Mouse (Mus musculus) left cerebral cortex, postnatal 25 days (tissue): ENCODE data around the gene Rtkn2. TPM values are rescaled to one million over a fixed set of nuclear protein-coding genes. Genes with fewer than 3 reads are reported as not detected.
A peak's percentile ranks its signal among the peaks of the same experiment; 100 is the strongest.

Experiments used
- DNase-seq, 2 experiments: peaks; one replicate each; pipeline ENCODE4 v3.0.0; 2022; ENCODE audit warnings: low spot score in 2 of 2, mixed read lengths in 1 of 2
- intact Hi-C: fragments of 180-260 bp; cut with DNase I; formaldehyde crosslinking; loops from one replicate; pipeline ENCODE4 v1.15.1; 2025
- total RNA-seq, 2 experiments: library from RNA; stranded (reverse); gene quantifications; 2 replicates each; pipeline ENCODE4 v1.2.3; 2021

The Rtkn2 gene
- 1 to 10 TPM; 3.8 to 5.6 TPM for total RNA-seq

DNA sequence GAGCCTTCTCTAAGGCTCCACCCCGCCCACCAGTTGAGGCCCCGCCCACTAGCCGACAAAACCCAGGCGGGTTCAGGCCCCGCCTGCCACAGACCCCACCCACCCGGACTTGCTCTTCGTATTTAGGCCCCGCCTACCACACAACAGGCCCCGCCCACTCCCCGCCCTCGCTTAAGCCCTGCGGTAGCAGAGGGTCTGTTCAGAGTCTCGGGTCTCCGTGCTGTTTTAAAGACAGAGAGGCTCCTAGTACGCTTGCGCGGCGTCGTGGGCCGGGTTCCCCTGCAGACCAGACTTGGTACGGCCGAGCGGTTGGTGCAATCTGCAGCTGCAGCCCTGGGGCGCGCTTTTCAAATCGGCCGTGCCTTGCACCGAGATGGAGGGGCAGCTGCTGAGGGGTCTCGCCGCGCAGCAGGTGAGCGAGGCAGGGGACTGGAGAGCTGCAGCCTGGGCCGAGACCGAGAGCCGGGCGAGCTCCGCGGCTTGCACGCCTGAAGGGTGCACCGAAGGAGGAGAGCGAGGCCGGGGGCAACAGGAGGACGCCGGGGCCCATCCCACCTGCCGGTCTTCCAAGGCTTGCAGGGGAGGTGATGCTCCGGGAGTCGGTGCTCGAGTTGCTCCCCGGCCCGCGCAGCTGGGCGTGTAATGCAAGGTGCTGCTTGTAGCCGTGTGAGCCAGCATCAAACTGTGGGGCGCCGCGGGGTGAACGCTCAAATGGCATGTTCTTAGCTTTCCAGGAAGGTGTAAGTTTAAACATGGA, at the start of gene Rtkn2:
Gene Rtkn2 (plus strand): TSS at position 170 of the 757 bp plus-strand sequence.
- intact Hi-C loops: loop anchor here (5.0 to 10.0 kb wide), 2 partner anchors 47 to 65 kb away; partner anchors contain the start of gene Zfp365
- peak; percentile 83 to 87 for DNase-seq

DNA sequence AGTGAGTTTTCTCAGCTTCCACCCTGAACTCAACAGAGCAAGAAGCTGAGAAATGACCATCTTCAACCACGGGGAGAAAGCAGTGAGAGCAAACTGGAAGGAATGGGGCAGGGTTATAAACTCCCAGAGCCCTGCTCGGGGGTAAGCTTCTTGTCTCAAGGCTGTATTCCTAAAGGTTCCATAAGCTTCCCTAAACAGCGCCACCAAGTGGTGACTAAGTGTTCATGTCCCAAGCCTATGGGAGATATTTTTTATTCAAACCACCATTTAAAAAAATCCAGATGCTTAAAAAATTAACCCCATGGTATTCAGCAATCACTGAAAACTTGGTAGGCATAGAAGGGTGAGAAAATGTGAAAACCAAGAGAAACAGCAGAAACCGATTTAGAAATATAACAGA, 48.0 kb upstream of the Rtkn2 start:
- intact Hi-C loops: loop anchor here (5.0 kb wide), 2 partner anchors 46 to 64 kb away; partner anchors contain the start of gene Rtkn2
- no peak for DNase-seq

DNA sequence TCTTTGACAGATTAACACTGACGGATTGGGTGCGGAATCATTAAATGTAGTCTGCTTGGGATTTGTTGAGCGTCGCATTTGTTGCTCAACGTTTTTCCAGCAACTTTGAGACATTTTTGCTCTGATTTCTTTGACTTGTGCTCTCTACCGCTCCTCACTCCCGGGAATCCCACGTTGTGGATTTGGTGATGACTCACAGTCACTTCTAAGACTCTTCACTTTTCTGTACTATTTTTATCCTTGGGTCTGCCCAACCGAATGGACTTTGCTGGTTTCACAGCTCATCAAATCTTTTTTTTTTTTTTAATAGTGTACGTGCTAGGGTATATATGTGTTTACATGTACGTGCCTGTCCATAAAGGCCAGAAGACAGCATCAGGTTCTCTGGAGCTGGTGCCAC, 46.6 kb upstream of the Rtkn2 start:
- intact Hi-C loops: loop anchor here (5.0 kb wide), 2 partner anchors 45 to 65 kb away; partner anchors contain the start of gene Rtkn2
- peak in 1 of 2 experiments; percentile 51 for DNase-seq

DNA sequence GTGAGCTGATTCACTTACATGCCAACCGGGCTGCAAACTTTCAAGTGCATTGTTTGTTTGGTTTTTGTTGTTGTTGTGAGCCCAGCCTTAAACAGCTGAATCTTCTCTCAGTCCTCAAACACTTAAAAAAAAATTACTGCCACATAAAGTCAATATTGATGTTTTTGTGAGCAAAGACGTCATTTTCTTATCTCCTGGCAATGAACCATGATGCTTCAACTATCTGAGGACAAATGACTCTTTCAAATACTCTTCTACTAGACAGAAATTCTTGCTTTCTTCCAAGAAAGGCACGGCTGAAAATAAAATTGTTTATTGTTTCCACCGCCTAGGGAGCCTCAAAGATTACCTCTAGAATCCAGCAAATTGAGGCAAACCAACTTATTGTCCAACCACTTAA, 42.4 kb upstream of the Rtkn2 start:
- intact Hi-C loops: no loop called here

DNA sequence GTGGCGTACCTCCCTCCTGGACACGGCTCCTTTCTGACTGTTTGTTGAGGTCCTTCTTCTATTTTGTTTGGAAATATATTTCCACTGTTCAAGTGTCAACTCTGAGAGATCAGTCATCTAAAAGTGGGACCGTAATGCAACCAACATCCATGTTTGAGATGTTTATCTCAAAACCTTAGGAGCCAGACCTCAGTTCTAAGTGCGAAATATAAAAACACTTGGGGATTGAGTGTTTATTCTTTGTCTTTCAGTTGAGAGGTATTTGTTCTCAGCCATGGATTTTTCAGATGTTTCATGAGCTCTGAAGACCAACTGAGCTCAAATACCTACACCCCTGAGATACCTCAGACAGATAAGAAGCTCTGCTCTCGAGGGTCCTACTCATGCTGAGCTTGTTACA, 41.6 kb upstream of the Rtkn2 start:
- no peak for DNase-seq
- intact Hi-C loops: no loop called here

More for the DNA sequence above, 42.4 kb upstream of the Rtkn2 start:
- DNase-seq: no peak

DNA sequence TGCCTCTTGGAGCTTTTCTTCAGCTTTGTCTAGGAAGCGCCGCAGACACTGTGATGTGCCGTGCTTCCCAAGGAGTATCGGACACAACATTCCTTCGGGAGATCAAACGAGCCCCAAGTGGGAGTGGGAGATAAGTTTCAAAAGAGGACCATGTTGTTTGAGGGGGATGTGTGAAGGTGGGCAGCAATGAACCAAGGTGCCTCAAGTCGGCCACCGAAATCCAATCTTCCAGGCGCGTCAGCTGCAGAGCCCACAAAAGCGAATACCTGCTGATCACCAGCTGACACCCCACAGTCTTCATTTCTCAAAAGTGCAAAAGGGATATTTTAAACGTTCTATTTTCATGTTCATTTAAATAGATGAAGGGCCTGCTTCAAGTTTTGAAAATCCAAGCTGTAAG, 39.8 kb upstream of the Rtkn2 start:
- intact Hi-C loops: no loop called here
- peak in 1 of 2 experiments; percentile 54 for DNase-seq

DNA sequence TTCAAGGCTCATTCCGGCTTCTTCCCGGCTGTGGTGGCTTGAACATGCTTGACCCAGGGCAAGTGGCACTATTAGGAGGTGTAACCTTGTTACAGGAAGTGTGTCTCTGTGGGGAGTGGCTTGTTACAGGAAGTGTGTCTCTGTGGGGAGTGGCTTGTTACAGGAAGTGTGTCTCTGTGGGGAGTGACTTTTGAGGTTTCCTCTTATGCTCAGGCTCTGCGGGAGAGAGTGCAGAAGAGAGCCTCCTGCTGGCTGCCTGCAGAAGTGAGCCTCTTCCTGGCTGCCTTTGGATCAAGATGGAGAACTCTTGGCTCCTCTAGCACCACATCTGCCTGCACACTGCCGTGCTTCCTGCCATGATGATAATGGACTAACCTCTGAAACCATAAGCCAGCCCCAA, 35.9 kb upstream of the Rtkn2 start:
- intact Hi-C loops: no loop called here
- DNase-seq: no peak

DNA sequence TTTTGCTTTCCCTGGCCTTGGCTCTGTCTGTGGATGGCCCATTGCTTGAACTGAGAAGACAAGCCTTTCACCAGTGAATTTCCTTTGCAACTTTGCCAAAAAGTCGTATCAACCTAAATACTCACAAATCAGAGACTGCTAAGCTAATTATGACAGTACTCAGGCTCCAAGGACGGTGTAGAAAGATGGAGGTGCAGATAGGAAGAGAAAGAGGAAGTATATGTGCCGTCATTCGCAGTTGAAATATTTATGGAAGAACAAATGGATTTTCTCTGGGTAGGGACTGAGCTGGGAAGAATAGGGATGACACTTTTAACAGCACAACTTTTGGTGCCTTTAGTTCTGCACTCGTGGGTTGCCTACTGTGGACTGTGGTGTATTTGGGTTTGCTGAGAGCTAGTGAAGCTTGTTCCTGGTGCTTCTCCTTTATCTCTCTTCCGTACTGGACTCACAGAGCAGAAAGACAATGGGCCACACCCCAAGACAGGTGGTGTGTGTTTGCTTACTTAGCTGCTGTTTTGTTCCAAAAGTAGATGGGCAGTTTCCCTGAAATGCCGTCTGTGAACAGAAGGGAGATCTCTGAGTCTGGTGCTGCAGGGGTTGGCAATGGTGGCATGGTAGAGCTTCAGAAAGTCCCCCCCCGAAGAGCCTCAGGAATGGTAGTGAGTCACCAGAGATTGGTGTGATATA, 29.2 kb upstream of the Rtkn2 start:
- intact Hi-C loops: no loop called here
- DNase-seq: no peak

DNA sequence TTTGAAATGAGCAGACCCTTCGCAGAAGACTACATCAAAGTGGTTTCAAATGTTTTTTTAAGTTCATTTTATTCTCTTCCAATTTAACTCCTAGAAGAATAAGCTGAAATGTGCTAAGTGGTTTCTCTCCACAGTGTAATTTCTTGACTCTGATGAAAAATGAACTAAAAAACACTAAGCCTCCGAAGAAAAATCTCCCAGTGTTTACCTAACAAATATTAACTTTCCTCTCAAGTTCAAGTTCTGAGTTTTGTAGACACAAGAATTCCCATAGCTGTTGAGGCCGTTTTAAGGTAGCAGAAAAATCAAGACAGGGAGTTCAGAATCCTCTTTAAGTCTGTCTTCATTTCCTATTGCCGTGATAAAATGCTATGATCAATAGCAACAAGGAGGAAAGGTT, 27.7 kb upstream of the Rtkn2 start:
- intact Hi-C loops: no loop called here
- no peak for DNase-seq

DNA sequence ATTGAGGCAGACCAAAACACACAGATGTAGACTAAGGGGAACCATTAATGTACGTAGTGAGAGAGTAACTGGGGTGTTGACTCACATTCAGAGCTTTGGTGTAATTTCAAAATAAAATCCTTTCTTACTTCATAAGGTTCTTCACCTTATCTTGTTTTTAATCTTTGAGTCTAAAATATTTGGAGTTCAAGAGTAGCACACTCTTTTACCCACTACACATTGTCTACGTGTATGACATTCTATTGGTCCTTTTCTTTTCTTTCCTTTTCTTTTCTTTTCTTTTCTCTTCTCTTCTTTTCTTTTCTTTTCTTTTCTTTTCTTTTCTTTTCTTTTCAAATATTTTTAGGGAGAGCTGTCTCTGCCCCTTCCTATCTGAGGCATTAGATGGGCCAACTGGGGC, 23.4 kb upstream of the Rtkn2 start:
- no peak for DNase-seq
- intact Hi-C loops: no loop called here

DNA sequence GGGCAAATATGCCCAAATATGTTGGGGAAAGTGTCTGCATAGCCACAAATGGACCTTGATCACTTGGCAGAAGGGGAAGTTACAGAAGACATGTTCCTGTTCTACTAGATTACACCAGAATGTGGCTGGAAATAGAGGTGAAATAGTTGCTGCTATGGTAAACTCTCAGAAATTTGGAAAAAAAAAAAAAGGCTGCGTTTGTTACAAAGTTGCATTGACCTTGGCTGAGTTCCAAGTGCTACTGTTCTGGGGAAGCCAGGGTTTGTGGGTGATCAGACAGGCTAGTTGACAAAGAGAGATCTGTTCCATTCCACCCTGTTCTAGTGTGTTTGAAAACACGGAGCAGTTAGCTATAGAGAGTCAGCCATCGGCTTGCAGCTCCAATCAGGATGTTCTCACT, 19.4 kb upstream of the Rtkn2 start:
- intact Hi-C loops: no loop called here
- DNase-seq: no peak

DNA sequence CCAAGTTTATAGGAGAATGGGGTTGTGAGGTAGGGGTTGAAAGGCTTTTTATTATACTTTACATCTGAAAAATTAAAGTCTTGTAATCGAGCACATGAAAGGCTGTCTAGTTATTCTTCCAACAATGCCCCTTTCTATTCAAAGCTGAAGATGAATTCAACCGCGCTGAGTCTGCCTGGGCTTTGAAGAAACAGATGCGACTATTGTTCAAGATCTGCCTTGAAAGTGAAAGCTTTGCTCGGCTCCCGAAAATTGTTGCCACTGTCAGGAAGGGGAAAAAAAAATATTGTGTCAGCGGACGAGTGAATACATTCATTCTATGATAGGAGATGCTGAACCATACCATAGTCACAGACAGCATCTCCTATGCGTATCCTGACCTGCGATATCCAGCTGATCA, 16.9 kb upstream of the Rtkn2 start:
- DNase-seq: peak in 1 of 2 experiments; percentile 39
- intact Hi-C loops: no loop called here

DNA sequence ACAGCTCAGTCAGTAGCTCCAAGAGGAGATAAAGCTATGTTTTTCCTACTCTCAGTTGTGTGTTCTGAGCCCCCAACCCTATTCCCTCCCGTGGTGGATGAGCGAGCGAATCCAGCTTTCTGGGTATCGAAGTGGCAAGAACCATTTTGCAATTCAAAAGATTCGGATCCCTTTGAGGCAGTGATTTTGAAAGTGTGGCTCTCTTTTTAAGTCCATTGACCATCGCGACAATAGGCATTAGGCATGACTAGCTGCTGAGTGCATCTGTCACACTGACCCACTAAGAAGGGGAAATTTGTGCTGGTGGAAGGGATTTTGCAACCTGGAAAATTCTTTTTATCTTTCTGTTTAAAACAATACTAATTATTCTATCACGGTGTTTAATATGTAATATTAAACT, 15.3 kb upstream of the Rtkn2 start:
- intact Hi-C loops: no loop called here
- DNase-seq: no peak

DNA sequence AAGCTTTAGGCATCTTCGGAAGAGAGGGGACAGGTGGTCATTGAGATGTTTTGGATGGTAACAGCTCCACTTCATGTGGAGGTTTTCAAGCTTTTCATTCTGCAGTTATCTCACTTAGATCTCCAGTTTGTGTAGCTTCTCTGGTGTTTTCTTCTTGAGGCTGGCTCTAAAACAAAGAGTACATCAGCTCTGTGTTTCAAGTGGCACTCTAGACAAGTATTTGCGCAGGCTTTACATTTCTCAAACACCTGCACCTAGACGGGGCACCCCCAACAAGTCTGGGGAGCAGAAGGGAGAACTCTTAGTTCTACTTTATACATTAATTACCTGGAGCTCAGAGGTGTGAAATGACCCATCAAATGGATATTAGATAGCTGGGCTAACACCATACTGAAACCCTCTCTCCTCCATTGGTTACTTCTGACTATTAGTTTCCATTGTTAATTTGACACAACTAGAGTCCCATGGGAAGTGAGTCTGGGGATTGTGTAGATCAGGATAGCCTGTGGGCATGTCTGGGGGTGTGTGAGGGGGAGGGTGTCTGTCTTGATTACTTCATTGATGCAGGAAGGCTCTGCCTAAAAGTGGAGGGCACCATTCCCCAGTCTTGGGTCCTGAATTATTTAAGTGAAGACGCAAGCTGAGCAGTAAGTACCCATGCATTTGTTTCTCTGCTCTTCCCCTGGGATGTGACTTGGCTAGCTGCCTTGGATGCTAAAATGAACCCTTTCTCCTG, 14.0 kb upstream of the Rtkn2 start:
- DNase-seq: no peak
- intact Hi-C loops: no loop called here

DNA sequence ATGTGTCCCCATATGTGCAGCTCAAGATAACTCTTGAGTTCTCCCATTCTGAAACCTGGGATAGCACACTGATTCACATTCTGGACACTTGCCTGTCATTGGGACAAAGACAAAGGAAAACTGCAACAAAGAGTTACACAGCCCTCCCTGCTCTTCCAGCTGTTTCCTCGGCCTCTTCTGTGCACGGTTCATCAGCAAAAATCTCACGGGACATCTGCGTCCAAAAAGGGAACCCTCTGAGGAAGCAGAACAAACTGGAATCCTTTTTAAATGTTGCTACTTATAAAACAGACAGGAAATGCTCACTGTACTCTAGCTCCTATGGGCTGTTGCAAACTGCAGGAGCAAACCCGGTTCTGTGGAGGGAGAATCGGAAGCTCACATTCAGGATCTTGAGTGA, 13.3 kb upstream of the Rtkn2 start:
- peak in 1 of 2 experiments; percentile 18 for DNase-seq
- intact Hi-C loops: no loop called here

DNA sequence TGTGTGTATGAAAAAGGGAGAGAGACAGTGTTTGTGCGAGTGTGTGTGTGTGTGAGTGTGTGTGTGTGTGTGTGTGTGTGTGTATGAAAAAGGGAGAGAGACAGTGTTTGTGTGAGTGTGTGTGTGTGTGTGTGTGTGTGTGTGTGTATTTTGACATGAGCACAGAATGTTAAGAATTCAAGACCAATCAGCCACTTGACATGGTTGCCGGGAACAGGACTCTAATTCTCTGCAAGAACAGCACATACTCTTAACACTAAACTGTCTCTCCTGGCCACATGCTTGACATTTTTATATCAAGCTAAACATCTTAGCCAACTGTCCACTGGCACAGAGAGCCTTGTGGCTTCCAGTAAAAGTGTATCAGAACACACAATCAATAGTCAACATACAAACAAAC, 12.4 kb upstream of the Rtkn2 start:
- intact Hi-C loops: no loop called here
- no peak for DNase-seq

DNA sequence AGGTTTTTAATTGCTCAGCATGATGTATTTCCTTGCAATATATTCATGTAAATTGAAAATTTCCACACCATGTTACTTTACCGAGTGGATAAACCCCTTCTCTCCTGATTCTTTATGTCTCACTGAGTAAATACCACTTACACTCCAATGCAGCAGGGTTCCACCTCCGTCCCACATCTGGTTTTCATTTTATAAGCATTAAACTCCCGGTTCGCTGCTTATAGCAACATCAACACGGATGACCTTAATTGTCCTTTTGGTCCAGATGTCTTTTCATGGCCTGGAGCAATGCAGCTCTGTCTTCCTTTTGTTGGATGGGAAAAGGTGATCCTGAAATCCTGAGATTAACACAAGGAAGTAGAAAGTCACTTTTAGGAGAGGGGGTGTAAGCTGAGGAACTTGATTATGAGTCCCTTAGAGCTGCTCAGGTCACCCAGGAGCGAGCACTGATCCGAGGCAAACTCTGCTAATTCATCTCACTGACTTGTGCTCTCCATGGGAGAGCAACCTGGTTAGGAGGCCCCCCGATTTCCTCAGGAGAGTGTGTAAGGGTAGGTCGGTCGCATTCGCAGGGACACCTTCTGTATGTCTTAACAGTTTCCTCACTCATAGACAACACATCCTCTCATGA, 8.1 kb upstream of the Rtkn2 start:
- no peak for DNase-seq
- intact Hi-C loops: no loop called here

DNA sequence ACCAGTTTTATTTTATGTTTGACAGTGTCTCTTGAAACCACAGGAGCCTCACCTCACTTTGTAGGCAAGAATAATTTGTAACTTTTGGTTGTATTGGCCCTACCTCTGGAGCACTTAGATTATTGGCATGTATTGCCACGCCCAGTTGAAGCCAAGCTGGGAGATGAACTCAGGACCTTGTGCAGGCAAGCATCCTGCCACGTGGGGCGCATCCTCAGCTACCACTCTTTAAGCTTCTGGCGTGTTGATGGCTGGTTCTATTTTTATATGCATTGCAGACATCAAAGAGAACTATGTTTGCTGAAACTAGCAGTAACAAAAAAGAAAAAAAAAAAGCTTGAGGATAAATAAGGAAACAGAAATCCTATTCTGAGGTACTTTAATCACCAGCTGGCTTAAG, 2.1 kb upstream of the Rtkn2 start:
- no peak for DNase-seq
- intact Hi-C loops: loop anchor here (5.0 kb wide), 1 partner anchor 45 kb away; no protein-coding TSS in a partner anchor

DNA sequence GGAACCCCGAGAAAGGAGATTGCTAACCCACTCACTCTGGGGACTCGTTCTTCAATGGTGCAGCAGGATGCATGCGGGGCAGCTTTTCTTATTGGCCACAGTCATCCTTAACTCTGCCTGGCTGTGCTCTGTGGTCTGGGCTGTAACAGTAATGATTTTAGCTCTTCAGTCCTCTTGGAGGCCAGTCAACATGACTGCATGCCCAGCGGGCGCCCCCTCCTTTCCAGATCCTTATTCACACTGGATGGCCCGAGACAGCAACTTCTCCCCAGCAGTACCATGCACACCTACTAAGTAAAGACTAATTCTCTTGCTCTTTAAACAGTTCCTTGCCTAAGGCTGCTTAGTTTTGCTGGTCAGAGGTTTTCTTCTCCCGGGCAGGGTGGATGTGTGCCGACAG, 4.4 kb downstream of the Rtkn2 start:
- intact Hi-C loops: loop anchor here (2.0 to 10.0 kb wide), 2 partner anchors 69 to 111 kb away; partner anchors contain the start of gene Zfp365
- DNase-seq: no peak
